Mouse (Mus musculus) MEL (cell line): ENCODE data around the gene Sh3glb2.

Source experiments
- CTCF ChIP-seq, 3 experiments: IDR thresholded peaks in 2 of 3; conservative IDR thresholded peaks in 1 of 3; 2 replicates each; pipeline ENCODE4 v1.5.1; 2011 to 2012; ENCODE audit warnings: low read length in 3 of 3, low read depth in 2 of 3, mild to moderate bottlenecking in 2 of 3, improper control_type of control experiment in 1 of 3, inconsistent platforms in 1 of 3, mixed read lengths in 1 of 3, moderate library complexity in 1 of 3; ENCODE audit not compliant: control insufficient read depth in 1 of 3, insufficient read depth in 1 of 3, poor library complexity in 1 of 3, severe bottlenecking in 1 of 3
- E2F4 ChIP-seq: IDR thresholded peaks from 2 replicates; pipeline ENCODE4 v1.6.1; 2011; ENCODE audit warnings: low read depth, low read length, improper control_type of control experiment, borderline replicate concordance
- EP300 ChIP-seq, 2 experiments: IDR thresholded peaks; 2 replicates each; pipeline ENCODE4 v1.6.1; 2011; ENCODE audit warnings: improper control_type of control experiment in 2 of 2, low read length in 2 of 2, low read depth in 1 of 2, mild to moderate bottlenecking in 1 of 2
- ETS1 ChIP-seq: IDR thresholded peaks from 2 replicates; pipeline ENCODE4 v1.6.1; 2012; ENCODE audit warnings: low read depth, mild to moderate bottlenecking, inconsistent platforms, low read length, improper control_type of control experiment, moderate library complexity
- GATA1 ChIP-seq: IDR thresholded peaks from 2 replicates; pipeline ENCODE4 v1.6.1; 2011; ENCODE audit warnings: low read depth, low read length, improper control_type of control experiment
- HCFC1 ChIP-seq: IDR thresholded peaks from 2 replicates; pipeline ENCODE4 v1.6.1; 2012; ENCODE audit warnings: low read depth, mild to moderate bottlenecking, inconsistent platforms, low read length, improper control_type of control experiment, moderate library complexity
- MAX ChIP-seq: IDR thresholded peaks from 2 replicates; pipeline ENCODE4 v1.6.1; 2011; ENCODE audit warnings: low read length, improper control_type of control experiment
- MEF2A ChIP-seq: IDR thresholded peaks from 2 replicates; pipeline ENCODE4 v1.6.1; 2014; ENCODE audit warnings: low read depth, mild to moderate bottlenecking, inconsistent platforms, low read length, improper control_type of control experiment; ENCODE audit not compliant: poor library complexity, insufficient replicate concordance, severe bottlenecking; ENCODE audit errors: extremely low read depth
- MXI1 ChIP-seq: IDR thresholded peaks from 2 replicates; pipeline ENCODE4 v1.6.1; 2011; ENCODE audit warnings: mild to moderate bottlenecking, low read depth, low read length, improper control_type of control experiment
- MYC ChIP-seq: IDR thresholded peaks from 2 replicates; pipeline ENCODE4 v1.6.1; 2011; ENCODE audit warnings: low read depth, mild to moderate bottlenecking, low read length, improper control_type of control experiment, moderate library complexity
- NELFE ChIP-seq: IDR thresholded peaks from 2 replicates; pipeline ENCODE4 v1.6.1; 2011; ENCODE audit warnings: low read depth, low read length, improper control_type of control experiment
- RAD21 ChIP-seq: IDR thresholded peaks from 2 replicates; pipeline ENCODE4 v1.6.1; 2011; ENCODE audit warnings: mild to moderate bottlenecking, low read depth, low read length, improper control_type of control experiment
- TBP ChIP-seq: IDR thresholded peaks from 2 replicates; pipeline ENCODE4 v1.8.0; 2011; ENCODE audit warnings: low read depth, low read length, improper control_type of control experiment
- USF1 ChIP-seq: IDR thresholded peaks from 2 replicates; pipeline ENCODE4 v1.6.1; 2014; ENCODE audit warnings: low read depth, mild to moderate bottlenecking, inconsistent platforms, low read length, improper control_type of control experiment, moderate library complexity

DNA sequence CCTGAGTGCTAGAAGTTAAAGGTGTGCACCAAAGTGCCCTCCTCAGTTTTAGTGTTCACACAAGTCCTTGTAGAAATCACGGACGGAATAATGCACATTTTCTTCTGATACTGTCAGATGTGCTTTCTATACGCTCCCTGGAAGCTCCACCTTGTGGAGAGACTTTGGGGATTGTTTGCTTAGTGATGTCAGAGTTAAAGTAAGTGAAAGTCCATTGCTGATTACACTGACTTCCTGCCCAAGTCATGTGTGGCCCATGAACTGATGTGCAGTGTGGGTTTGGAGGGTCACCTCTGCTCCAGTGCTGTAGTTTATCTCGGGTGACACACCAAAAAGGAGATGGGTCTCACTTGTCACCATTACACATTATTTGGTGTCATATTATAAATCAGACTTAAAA, 39.9 kb downstream of the Sh3glb2 start:
- TF ChIP-seq RAD21 (no peak), TBP (no peak), E2F4 (no peak), HCFC1 (no peak), NELFE (no peak), CTCF (IDR thresholded peaks at IDR 0.05 in 2 of 3, conservative IDR thresholded peaks at IDR 0.05 in 1 of 3; ENCODE audit: control insufficient read depth in 1 of 3, insufficient read depth in 1 of 3, low read depth in 2 of 3, low read length in 3 of 3, poor library complexity in 1 of 3, severe bottlenecking in 1 of 3) (no peak), MAX (no peak), MYC (no peak), GATA1 (no peak), ETS1 (no peak), USF1 (no peak), MXI1 (no peak), MEF2A (no peak), EP300 (IDR thresholded peaks at IDR 0.05; ENCODE audit: low read depth in 1 of 2, low read length in 2 of 2) (no peak)
